Mouse (Mus musculus) cerebellum, adult (tissue): ENCODE measurements around the gene Gtpbp2.

Source experiments
- ATAC-seq: cut with Nextera tagmentation; 2 replicates; pipeline ENCODE4 v1.9.2; 2017; ENCODE audit warnings: mild to moderate bottlenecking, moderate library complexity, mixed read lengths; ENCODE audit not compliant: insufficient number of reproducible peaks, low FRiP score, low TSS enrichment

Gene Gtpbp2

GRCm38 (mm10) chr17:46160686-46161085 lies at the start of gene Gtpbp2:
Gene Gtpbp2, plus strand, starts transcription at chr17:46161032.
- peak; percentile 97 for ATAC-seq

- ATAC-seq, result no peak
Measured at GRCm38 (mm10) chr17:46115489-46115888, 45.3 kb upstream of the Gtpbp2 start.

GRCm38 (mm10) chr17:46116138-46116537 lies 44.7 kb upstream of the Gtpbp2 start:
- ATAC-seq, result no peak

- ATAC-seq, result no peak
Measured at GRCm38 (mm10) chr17:46116881-46117280, 44.0 kb upstream of the Gtpbp2 start.

- no peak for ATAC-seq
Measured at GRCm38 (mm10) chr17:46117623-46118422, 43.0 kb upstream of the Gtpbp2 start.

GRCm38 (mm10) chr17:46118423-46118850 lies 42.4 kb upstream of the Gtpbp2 start:
- no peak for ATAC-seq

- no peak for ATAC-seq
Measured at GRCm38 (mm10) chr17:46119641-46120040, 41.2 kb upstream of the Gtpbp2 start.

- no peak for ATAC-seq
Measured at GRCm38 (mm10) chr17:46122791-46123190, 38.0 kb upstream of the Gtpbp2 start.

- no peak for ATAC-seq
Measured at GRCm38 (mm10) chr17:46123285-46123684, 37.5 kb upstream of the Gtpbp2 start.

GRCm38 (mm10) chr17:46123953-46124700 lies 36.7 kb upstream of the Gtpbp2 start:
- no peak for ATAC-seq

GRCm38 (mm10) chr17:46126608-46127007 lies 34.2 kb upstream of the Gtpbp2 start:
- no peak for ATAC-seq

- ATAC-seq, result no peak
Measured at GRCm38 (mm10) chr17:46127814-46128493, 32.9 kb upstream of the Gtpbp2 start.

- no peak for ATAC-seq
Measured at GRCm38 (mm10) chr17:46129741-46130498, 30.9 kb upstream of the Gtpbp2 start.

- peak; percentile 58; the same call in 1 of the 2 replicates for ATAC-seq
Measured at GRCm38 (mm10) chr17:46132058-46132718, 28.6 kb upstream of the Gtpbp2 start.

GRCm38 (mm10) chr17:46132862-46133261 lies 28.0 kb upstream of the Gtpbp2 start:
- no peak for ATAC-seq

GRCm38 (mm10) chr17:46138563-46139236 lies 22.1 kb upstream of the Gtpbp2 start:
- ATAC-seq, result no peak

GRCm38 (mm10) chr17:46139872-46140271 lies 21.0 kb upstream of the Gtpbp2 start:
- ATAC-seq, result no peak

- ATAC-seq, result no peak
Measured at GRCm38 (mm10) chr17:46143578-46144423, 17.0 kb upstream of the Gtpbp2 start, which contains the start of gene Rsph9. Gene Rsph9, minus strand, starts transcription at chr17:46144216.
